Mouse (Mus musculus) CH12.LX (cell line): ENCODE results near the gene Bud13. TPM values are rescaled to one million over a fixed set of nuclear protein-coding genes. Genes with fewer than 3 reads are reported as not detected.
"Not testable (repeated sequence)": the region's sequence is repeated elsewhere in the genome, so short reads cannot be mapped to it uniquely, and the experiment has no call there.

ENCODE experiments used
- DNase-seq: peaks from one replicate; pipeline ENCODE4 v3.0.0-alpha.2; 2013; ENCODE audit errors: extremely low read depth
- H3K27ac ChIP-seq: 2 replicates; pipeline ENCODE4 v1.5.1; 2012; ENCODE audit warnings: low read depth, mild to moderate bottlenecking, control low read depth, moderate library complexity; ENCODE audit not compliant: insufficient read depth
- H3K27me3 ChIP-seq: replicated peaks from 2 replicates; pipeline ENCODE3; 2012; ENCODE audit warnings: inconsistent platforms
- H3K36me3 ChIP-seq, 2 experiments: replicated peaks in 1 of 2; 2 replicates each; pipeline versions ENCODE3 to v1.6.1; 2012; ENCODE audit warnings: inconsistent platforms in 1 of 2, low read length in 1 of 2, mild to moderate bottlenecking in 1 of 2, mixed read lengths in 1 of 2, moderate library complexity in 1 of 2; ENCODE audit not compliant: control insufficient read depth in 1 of 2, insufficient read depth in 1 of 2
- H3K4me1 ChIP-seq, 2 experiments: 2 replicates each; pipeline ENCODE4 v1.6.1; 2012; ENCODE audit warnings: inconsistent platforms in 1 of 2, moderate library complexity in 1 of 2; ENCODE audit not compliant: insufficient read depth in 2 of 2, control insufficient read depth in 1 of 2
- H3K4me2 ChIP-seq: 2 replicates; pipeline ENCODE4 v1.6.1; 2012; ENCODE audit warnings: low read depth, mild to moderate bottlenecking, control low read depth; ENCODE audit not compliant: poor library complexity, insufficient read depth, severe bottlenecking
- H3K4me3 ChIP-seq, 3 experiments: fragments of 150-350 bp in 1 of 3; sonication (generic) in 1 of 3; replicated peaks in 1 of 3; 2 replicates each; pipeline versions ENCODE3 to v1.5.1; 2011 to 2012; ENCODE audit warnings: low read depth in 2 of 3, low read length in 2 of 3, mild to moderate bottlenecking in 2 of 3, moderate library complexity in 2 of 3, control low read depth in 1 of 3, improper control_type of control experiment in 1 of 3, inconsistent platforms in 1 of 3, mixed read lengths in 1 of 3; ENCODE audit not compliant: poor library complexity in 1 of 3
- H3K79me2 ChIP-seq: replicated peaks from 2 replicates; pipeline ENCODE4 v1.6.1; 2012; ENCODE audit warnings: mild to moderate bottlenecking, moderate library complexity; ENCODE audit not compliant: control insufficient read depth, poor library complexity, insufficient read depth, severe bottlenecking; ENCODE audit errors: extremely low read depth
- H3K9ac ChIP-seq: 2 replicates; pipeline ENCODE4 v1.6.1; 2012; ENCODE audit warnings: low read depth, mild to moderate bottlenecking, control low read depth, moderate library complexity; ENCODE audit not compliant: insufficient read depth
- H3K9me3 ChIP-seq: replicated peaks from 2 replicates; pipeline ENCODE3; 2012; ENCODE audit warnings: low read length, inconsistent platforms, mixed read lengths
- CHD1 ChIP-seq: IDR thresholded peaks from 2 replicates; pipeline ENCODE4 v1.6.1; 2012; ENCODE audit warnings: low read depth, low read length, improper control_type of control experiment, inconsistent platforms
- ELF1 ChIP-seq: IDR thresholded peaks from 2 replicates; pipeline ENCODE4 v1.6.1; 2014; ENCODE audit warnings: low read depth, mild to moderate bottlenecking, inconsistent platforms, low read length, improper control_type of control experiment
- ETS1 ChIP-seq: conservative IDR thresholded peaks from 2 replicates; pipeline ENCODE4 v1.6.1; 2012; ENCODE audit warnings: low read depth, mild to moderate bottlenecking, inconsistent platforms, low read length, improper control_type of control experiment, moderate library complexity
- IRF4 ChIP-seq: IDR thresholded peaks from 2 replicates; pipeline ENCODE4 v1.6.1; 2014; ENCODE audit warnings: low read depth, mild to moderate bottlenecking, inconsistent platforms, low read length, improper control_type of control experiment
- MAZ ChIP-seq: IDR thresholded peaks from 2 replicates; pipeline ENCODE4 v1.6.1; 2012; ENCODE audit warnings: low read depth, mild to moderate bottlenecking, inconsistent platforms, low read length, improper control_type of control experiment, moderate library complexity
- MEF2A ChIP-seq: IDR thresholded peaks from 2 replicates; pipeline ENCODE4 v1.6.1; 2014; ENCODE audit warnings: low read depth, mild to moderate bottlenecking, inconsistent platforms, low read length, improper control_type of control experiment, borderline replicate concordance
- MXI1 ChIP-seq: IDR thresholded peaks from 2 replicates; pipeline ENCODE4 v1.6.1; 2011; ENCODE audit warnings: mild to moderate bottlenecking, low read depth, low read length, improper control_type of control experiment
- NRF1 ChIP-seq: IDR thresholded peaks from 2 replicates; pipeline ENCODE4 v1.6.1; 2014; ENCODE audit warnings: low read depth, mild to moderate bottlenecking, inconsistent platforms, low read length, improper control_type of control experiment, moderate library complexity
- SIN3A ChIP-seq: IDR thresholded peaks from 2 replicates; pipeline ENCODE4 v1.6.1; 2012; ENCODE audit warnings: low read length, improper control_type of control experiment, inconsistent platforms
- TBP ChIP-seq: conservative IDR thresholded peaks from 2 replicates; pipeline ENCODE4 v1.6.1; 2011; ENCODE audit warnings: low read depth, low read length, improper control_type of control experiment
- TCF12 ChIP-seq: IDR thresholded peaks from 2 replicates; pipeline ENCODE4 v1.6.1; 2014; ENCODE audit warnings: low read depth, mild to moderate bottlenecking, inconsistent platforms, low read length, improper control_type of control experiment
- USF1 ChIP-seq: IDR thresholded peaks from 2 replicates; pipeline ENCODE4 v1.6.1; 2014; ENCODE audit warnings: low read depth, mild to moderate bottlenecking, inconsistent platforms, low read length, improper control_type of control experiment
- ZKSCAN1 ChIP-seq: IDR thresholded peaks from 2 replicates; pipeline ENCODE4 v1.6.1; 2012; ENCODE audit warnings: low read depth, inconsistent platforms, low read length, improper control_type of control experiment, borderline replicate concordance
- ZMIZ1 ChIP-seq: IDR thresholded peaks from 2 replicates; pipeline ENCODE4 v1.6.1; 2012; ENCODE audit warnings: low read depth, mild to moderate bottlenecking, inconsistent platforms, low read length, improper control_type of control experiment
- dilution Hi-C: fragments of 300-500 bp; cut with MboI; formaldehyde crosslinking; loops from 2 replicates; pipeline ENCODE4 v1.14.3; 2020; ENCODE audit warnings: low sequenced_read_pairs; ENCODE audit not compliant: extremely low pct_unique_long_range_greater_than_20kb, extremely low pct_ligation_motif_present
- in situ Hi-C: fragments of 300-500 bp; cut with MboI; formaldehyde crosslinking; loops from 3 replicates; pipeline ENCODE4 v1.14.3; 2019; ENCODE audit warnings: low sequenced_read_pairs, low pct_ligation_motif_present, low pct_unique_long_range_greater_than_20kb, mixed read lengths
- polyA plus RNA-seq: library from polyadenylated mRNA; unstranded; fragments of >175 nt; gene quantifications from 2 replicates; pipeline ENCODE4 v1.2.1, GENCODE M21; 2012; ENCODE audit warnings: low read depth; ENCODE audit not compliant: insufficient read length
- total RNA-seq, 2 experiments: library from RNA; depleted of rRNA; stranded (reverse); fragments of 300-350 nt in 1 of 2; fragments of >200 nt in 1 of 2; gene quantifications; 2 replicates each; pipeline ENCODE4 v1.2.3; 2012 to 2014

The Bud13 gene
- total and polyA plus RNA-seq, 3 experiments = 14.4 to 32.5 (median 15.9) TPM

DNA sequence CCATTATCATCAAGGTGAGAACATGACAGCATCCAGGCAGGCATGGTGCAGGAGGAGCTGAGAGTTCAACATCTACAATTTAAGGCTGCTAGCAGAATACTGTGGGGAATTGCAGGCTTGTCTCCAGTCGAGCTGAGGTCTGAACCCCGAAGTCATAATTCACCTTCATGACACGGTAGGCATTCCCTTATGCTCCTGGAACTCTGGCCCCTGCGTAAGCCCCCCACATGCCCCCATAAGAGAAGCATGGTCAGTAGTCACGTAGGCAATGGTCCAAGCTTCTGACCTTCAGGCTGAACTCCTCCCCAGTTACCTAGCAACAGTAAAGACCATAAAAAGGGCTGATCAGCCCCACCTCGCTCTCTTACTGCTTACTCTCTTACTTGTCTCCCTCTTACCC lies 37.1 kb downstream of the Bud13 start, which contains the start of gene 4931429L15Rik:
TSS of gene 4931429L15Rik (minus strand) at position 101 of the 400 bp plus-strand sequence.
- in situ Hi-C loops, H3K4me3 ChIP-seq, H3K4me1 ChIP-seq, H3K9ac ChIP-seq, H3K27ac ChIP-seq, H3K36me3 ChIP-seq, DNase-seq, dilution Hi-C loops, H3K79me2 ChIP-seq, H3K4me2 ChIP-seq: not testable (repeated sequence)
- Histone ChIP-seq H3K9me3 (peaks cover 15% of the 10 kb centered on the region), H3K27me3 (peaks cover 68% of the 10 kb centered on the region)

DNA sequence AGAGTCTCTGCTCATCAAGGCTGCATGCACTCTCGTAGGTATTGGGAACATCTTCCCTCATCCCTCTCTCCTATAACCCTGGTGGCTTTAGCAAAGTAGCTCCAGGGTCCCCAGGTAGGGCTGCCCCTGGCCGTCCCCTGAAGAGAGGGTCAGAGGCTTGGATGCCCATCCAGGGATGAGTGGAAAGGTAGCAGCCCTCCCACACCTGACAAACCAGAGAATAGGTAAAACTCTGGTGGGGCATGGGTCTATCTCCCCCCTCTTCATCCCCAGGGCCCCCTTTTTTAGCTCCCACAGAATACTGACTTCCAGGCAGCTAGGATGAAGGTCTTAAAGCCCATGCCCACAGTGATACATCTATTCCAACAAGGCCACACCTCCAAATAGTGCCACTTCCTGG lies 37.7 kb downstream of the Bud13 start:
- Histone ChIP-seq H3K4me2 (no peak overlapping the region), H3K27ac (no peak overlapping the region), H3K4me3 (no peak overlapping the region), H3K9me3 (peaks cover 15% of the 10 kb centered on the region), H3K9ac (no peak overlapping the region), H3K4me1 (no peaks in the 10 kb centered on the region), H3K36me3 (no peaks in the 10 kb centered on the region), H3K79me2 (no peaks in the 10 kb centered on the region), H3K27me3 (peaks cover 68% of the 10 kb centered on the region)
- dilution Hi-C loops = no loop called here
- TF ChIP-seq MAZ (no peak), NRF1 (no peak), SIN3A (no peak), ELF1 (no peak), USF1 (no peak), ZMIZ1 (no peak), TCF12 (no peak), CHD1 (no peak), MEF2A (no peak), TBP (no peak), ETS1 (no peak)
- in situ Hi-C loops = no loop called here
- no peak for DNase-seq

DNA sequence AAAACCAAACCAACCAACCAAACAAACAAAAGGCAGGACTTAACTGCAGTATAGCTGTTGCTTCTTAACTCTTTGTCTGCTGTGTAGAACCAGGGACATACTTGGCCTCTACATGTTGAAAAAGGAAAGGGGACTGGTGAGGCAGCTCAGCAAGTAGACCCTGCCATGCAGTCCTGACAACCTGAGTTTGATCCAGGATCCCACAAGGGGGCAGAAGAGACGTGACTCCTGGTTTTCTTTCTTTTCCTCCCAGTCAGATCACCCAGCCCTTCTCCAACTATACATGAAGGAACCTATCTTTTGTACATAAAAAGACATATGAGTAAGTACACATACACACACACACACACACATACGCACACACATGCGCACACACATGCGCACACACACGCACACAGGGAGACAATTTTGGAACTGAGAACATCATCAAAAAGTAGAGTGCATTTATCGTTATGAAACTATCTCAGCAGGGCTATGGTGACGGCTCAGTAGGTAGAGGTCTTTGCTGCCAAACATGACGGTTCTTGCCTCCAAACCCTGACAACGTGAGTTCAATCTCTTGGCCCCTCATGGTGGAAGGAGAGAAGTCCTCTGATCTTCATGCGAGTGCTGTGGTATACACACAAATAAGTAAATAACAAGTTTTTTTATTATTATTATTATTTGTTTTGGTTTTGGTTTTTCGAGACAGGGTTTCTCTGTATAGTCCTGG lies 44.0 kb downstream of the Bud13 start:
- H3K79me2 ChIP-seq = no peaks in the 10 kb centered on the region
- TF ChIP-seq IRF4 = no peak
- TF ChIP-seq ZKSCAN1 = no peak
- TF ChIP-seq MXI1 = no peak
- TF ChIP-seq USF1 = no peak
- TF ChIP-seq, all 38 proteins: peak for 0
- no peaks in the 10 kb centered on the region for H3K4me1 ChIP-seq
- H3K4me3 ChIP-seq = no peak overlapping the region
- H3K4me2 ChIP-seq = no peak overlapping the region
- in situ Hi-C loops = no loop called here
- no peaks in the 10 kb centered on the region for H3K36me3 ChIP-seq
- no peak overlapping the region for H3K9ac ChIP-seq
- peaks cover 40% of the 10 kb centered on the region for H3K27me3 ChIP-seq
- no peak for DNase-seq
- peaks cover 4% of the 10 kb centered on the region for H3K9me3 ChIP-seq
- dilution Hi-C loops = no loop called here
- no peak overlapping the region for H3K27ac ChIP-seq
